Mouse (Mus musculus) embryonic fibroblast, embryonic 13.5 days (primary cell): ENCODE measurements around the gene Clec2l.

Experiments used
- CTCF ChIP-seq: IDR thresholded peaks from 2 replicates; pipeline ENCODE4 v1.5.1; 2011; ENCODE audit warnings: mild to moderate bottlenecking, control low read depth, low read length, moderate library complexity, borderline replicate concordance; ENCODE audit not compliant: insufficient read depth
- POLR2A ChIP-seq: IDR thresholded peaks from 2 replicates; pipeline ENCODE4 v1.6.1; 2011; ENCODE audit warnings: low read depth, mild to moderate bottlenecking, control low read depth, low read length, moderate library complexity

DNA sequence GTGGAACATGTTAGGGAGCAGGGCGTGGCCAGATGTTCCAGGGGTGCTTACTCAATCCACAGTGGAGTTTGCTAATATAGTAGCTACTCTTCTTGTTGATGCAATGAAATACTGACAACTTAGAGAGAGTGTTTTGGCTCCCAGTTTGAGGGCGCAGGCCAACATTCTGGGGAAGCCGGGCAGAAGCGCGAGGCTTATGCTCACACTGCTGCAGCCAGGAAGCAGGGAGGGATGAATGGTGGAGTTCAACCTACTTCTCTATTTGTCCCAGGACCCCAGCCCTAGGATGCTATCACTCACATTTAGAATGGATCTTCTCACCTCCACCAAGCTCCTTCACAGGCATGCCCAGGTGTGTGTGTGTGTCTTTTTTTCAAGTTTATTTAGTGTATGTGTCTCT lies 36.8 kb upstream of the Clec2l start:
- TF ChIP-seq CTCF (no peak), POLR2A (no peak)
